Mouse (Mus musculus) erythroblast, adult 5-6 weeks (primary cell): ENCODE measurements around the gene Adgrl1. TPM values are rescaled to one million over a fixed set of nuclear protein-coding genes. Genes with fewer than 3 reads are reported as not detected.

ENCODE experiments used
- ATAC-seq: replicated peaks from 2 replicates; pipeline ENCODE4 v1.8.0; 2016; ENCODE audit warnings: moderate number of reproducible peaks, mild to moderate bottlenecking, moderate TSS enrichment, inconsistent platforms; ENCODE audit not compliant: poor library complexity, low FRiP score, severe bottlenecking
- total RNA-seq, 2 experiments: library from RNA; stranded (forward) in 1 of 2; stranded (reverse) in 1 of 2; fragments of 150-400 nt in 1 of 2; fragments of 200-764, 138-1000 nt in 1 of 2; gene quantifications; 2 replicates each; pipeline versions ENCODE4 v1.2.3 to v1.2.4; 2015 to 2017; ENCODE audit warnings: low replicate concordance in 2 of 2

Gene Adgrl1
- total RNA-seq, 2 experiments from 2014 or later: 0.09 to 0.58 TPM

DNA sequence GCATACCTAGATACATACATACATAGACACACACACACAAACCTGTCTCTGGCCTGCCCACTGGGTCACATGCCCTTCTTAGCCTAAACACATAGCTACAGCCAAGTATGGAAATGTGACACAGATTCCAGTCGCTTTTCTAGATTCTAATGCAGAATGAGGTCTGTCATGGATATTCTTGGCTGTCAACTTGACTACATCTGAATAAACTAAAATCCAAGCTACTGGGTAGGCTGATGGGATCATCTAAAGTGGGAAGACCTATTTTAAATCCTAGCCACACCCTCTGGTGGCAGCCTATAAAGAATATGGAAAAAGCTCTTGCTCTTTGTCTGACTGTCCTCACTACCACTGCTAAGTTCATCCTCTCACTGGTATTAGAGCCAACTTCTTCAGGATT, 42.5 kb downstream of the Adgrl1 start:
- no peak for ATAC-seq

DNA sequence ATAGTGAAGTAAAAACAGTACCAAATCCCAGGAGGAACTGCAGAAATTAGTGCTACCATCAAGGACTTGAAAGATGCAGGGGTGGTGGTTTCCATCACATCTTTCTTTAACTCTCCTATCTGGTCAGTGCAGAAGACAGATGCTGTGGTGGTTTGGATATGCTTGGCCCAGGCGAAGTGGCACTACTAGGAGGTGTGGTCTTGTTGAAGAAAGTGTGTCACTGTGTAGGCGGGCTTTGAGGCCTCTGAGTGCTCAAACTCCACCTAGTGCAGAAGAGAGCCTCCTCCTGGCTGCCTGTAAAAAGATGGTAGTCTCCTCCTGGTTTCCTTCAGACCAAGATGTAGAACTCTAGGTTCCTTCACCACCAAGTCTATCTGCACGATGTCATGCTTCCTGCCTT, 45.6 kb downstream of the Adgrl1 start:
- ATAC-seq: no peak

GRCm38 (mm10) chr8:83954749-83955105, 54.8 kb downstream of the Adgrl1 start:
- ATAC-seq: no peak; the same call in 1 of the 2 replicates

GRCm38 (mm10) chr8:83955106-83955957, 55.4 kb downstream of the Adgrl1 start, which contains the start of the genes Gm10644 and Asf1b:
Gene Gm10644 (minus strand): TSS chr8:83955205.
Gene Asf1b (plus strand): TSS chr8:83955507.
- peak; percentile 91 for ATAC-seq

GRCm38 (mm10) chr8:83955958-83956218, 56.0 kb downstream of the Adgrl1 start:
- no peak; the same call in 1 of the 2 replicates for ATAC-seq

DNA sequence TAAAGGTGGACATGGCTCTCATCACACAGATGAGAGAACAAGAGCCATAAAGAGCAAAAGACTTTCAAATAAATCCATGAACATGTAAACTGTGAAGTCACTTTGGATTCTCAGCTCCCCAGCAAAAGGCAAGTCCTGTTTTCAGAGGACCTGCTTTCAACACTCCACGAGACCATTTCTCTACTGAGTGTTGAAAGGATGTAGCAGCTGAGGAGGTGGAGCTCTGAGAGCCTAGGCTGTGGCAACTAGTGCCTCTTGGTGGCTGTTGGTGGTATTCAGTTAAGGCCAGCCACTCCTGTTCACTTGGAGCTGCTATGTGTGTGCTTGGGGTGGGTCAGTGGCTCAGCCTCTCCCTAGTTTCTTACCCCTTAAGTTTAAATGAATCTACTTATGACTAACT, 56.9 kb downstream of the Adgrl1 start:
- peak; percentile 61 for ATAC-seq

- no peak for ATAC-seq
These were observed 64.3 kb downstream of the Adgrl1 start for GRCm38 (mm10) chr8:83964015-83964765.

DNA sequence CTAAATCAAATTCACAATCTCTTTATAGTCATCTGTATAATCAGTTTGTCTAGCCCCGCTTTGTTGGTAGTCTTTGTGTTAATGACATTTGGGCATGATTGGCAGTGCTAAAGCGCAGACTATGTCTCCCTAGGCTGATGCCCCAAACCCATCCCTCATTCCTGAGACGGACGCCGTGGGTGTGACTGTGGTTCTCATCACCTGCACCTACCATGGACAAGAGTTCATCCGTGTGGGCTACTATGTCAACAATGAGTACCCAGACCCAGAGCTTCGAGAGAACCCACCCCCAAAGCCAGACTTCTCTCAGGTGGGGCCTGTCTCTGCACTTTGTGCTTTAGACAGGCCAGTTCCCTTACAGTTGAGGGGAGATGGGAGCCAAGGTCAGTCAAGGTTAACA, 67.8 kb downstream of the Adgrl1 start:
- no peak for ATAC-seq

DNA sequence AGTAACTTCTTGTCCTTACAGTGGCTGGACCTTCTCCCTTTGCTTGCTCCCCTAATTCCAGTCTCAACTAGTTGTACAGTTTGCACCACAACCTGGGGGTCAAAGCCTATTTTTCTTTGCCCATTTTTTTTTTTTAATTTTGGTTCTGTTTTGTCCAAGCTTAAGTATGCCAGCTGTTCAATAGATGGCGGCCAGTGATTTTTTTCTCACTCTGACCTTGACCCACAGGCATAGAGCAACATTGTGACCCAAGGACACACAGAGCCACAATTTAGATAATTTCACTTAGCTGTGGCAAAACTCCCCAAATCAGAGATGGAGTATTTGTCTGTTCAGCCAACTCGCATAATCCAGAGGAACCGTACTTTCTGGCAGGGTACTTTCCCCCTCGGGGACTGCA, 71.2 kb downstream of the Adgrl1 start:
- no peak for ATAC-seq

GRCm38 (mm10) chr8:83971661-83972060, 71.8 kb downstream of the Adgrl1 start:
- ATAC-seq: no peak

- ATAC-seq: peak; percentile 97
These were observed 72.5 kb downstream of the Adgrl1 start, which contains the start of gene Prkaca for GRCm38 (mm10) chr8:83972150-83973120. Gene Prkaca (plus strand): TSS chr8:83972993.

- ATAC-seq: no peak
These were observed 73.5 kb downstream of the Adgrl1 start for GRCm38 (mm10) chr8:83973161-83974031.

- ATAC-seq: no peak
These were observed 74.6 kb downstream of the Adgrl1 start for GRCm38 (mm10) chr8:83974521-83974920.

GRCm38 (mm10) chr8:83976101-83976630, 76.3 kb downstream of the Adgrl1 start:
- no peak for ATAC-seq

DNA sequence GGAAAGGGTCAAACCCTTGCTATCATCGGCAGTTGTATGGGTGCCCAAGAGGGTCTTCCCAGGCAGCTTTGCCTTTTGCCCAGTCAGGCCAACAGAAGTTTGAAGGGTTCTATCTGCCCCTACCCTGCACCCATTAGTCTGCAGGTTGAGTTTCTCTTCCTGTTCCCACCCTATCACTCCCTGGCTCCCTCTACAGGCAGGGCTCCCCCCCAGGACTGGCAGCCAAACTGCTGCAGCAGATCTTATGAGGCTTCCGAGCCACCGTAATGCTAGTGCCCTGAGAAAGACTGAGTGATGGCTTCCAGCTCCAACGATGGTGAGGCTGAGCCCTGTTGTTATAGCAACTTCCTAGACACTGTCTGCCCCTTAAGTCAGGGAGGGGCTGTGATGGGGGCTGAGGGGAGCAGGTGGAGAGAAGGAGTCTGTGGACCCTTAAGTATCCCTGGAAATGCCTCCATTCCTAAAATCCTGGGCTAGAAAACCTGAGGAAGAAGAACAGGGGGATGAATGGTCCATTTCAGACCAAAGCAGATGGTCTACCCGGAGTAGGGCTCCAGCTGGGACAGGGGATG, 77.0 kb downstream of the Adgrl1 start:
- no peak for ATAC-seq

DNA sequence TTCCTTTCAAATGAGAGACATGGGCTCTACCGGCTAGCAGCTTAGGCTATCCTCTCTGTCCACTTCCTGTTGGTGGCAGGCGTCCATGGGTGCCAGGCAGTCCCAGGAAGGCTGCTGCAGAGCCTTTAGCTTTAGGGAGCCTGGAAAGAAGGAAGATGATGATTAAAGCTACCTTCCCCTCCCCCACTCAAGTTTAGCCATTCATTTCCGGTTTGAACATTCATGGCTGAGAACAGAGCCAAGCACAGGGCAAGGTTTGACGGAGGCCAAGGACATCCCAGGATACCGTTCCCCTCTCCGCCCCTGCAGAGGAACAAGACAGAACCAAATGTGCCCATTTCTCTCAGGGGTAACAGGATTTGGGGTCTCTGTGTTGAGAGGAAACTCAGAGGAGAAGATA, 77.7 kb downstream of the Adgrl1 start:
- no peak for ATAC-seq

GRCm38 (mm10) chr8:83978200-83978599, 78.3 kb downstream of the Adgrl1 start:
- ATAC-seq: no peak

DNA sequence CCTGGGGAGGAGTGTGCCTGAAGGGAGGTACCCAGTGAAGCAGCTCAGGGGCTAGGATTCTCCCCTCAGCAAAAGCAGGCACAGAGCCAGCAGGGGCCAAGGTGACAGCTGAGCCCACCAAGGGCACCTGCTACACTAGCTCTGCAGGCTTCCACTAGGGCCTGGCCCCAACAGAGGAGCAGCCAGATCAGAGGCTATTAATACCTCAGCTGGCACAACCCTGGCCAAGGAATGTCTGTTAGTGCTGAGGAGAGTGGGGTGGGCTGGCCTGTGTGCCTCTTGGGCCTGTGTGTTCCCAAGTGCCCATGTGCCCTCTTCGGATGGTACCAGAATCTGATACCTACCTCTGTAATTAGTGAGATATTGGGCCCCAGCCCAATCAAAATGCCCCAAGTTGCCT, 80.3 kb downstream of the Adgrl1 start:
- no peak for ATAC-seq

GRCm38 (mm10) chr8:83980845-83981244, 80.9 kb downstream of the Adgrl1 start:
- no peak for ATAC-seq
